Mouse (Mus musculus) regulatory T cell (primary cell): Measurements from ENCODE around the gene Kctd20.
"Not testable (repeated sequence)": the region's sequence is repeated elsewhere in the genome, so short reads cannot be mapped to it uniquely, and the experiment has no call there.

Experiments used
- in situ Hi-C: fragments of 300-600 bp; cut with MboI, MseI; formaldehyde crosslinking; loops from one replicate; pipeline ENCODE4 v1.15.1; 2025; ENCODE audit warnings: high pct_unique_total_duplicates

The Kctd20 gene

GRCm38 (mm10) chr17:28984724-28985420, 33.1 kb downstream of the Kctd20 start:
- in situ Hi-C loops, result no loop called here

- in situ Hi-C loops, result no loop called here
Observed at GRCm38 (mm10) chr17:28986833-28987232, 35.1 kb downstream of the Kctd20 start.

GRCm38 (mm10) chr17:28987713-28988112, 36.0 kb downstream of the Kctd20 start:
- in situ Hi-C loops, result no loop called here

- in situ Hi-C loops, result no loop called here
Observed at GRCm38 (mm10) chr17:28988291-28988690, 36.5 kb downstream of the Kctd20 start.

GRCm38 (mm10) chr17:28988996-28989395, 37.2 kb downstream of the Kctd20 start:
- in situ Hi-C loops, result no loop called here

- in situ Hi-C loops, result no loop called here
Observed at GRCm38 (mm10) chr17:28990060-28990459, 38.3 kb downstream of the Kctd20 start.

- in situ Hi-C loops, result no loop called here
Observed at GRCm38 (mm10) chr17:28991286-28991685, 39.5 kb downstream of the Kctd20 start.

- in situ Hi-C loops, result no loop called here
Observed at GRCm38 (mm10) chr17:28992105-28992504, 40.4 kb downstream of the Kctd20 start.

- in situ Hi-C loops, result not testable (repeated sequence)
Observed at GRCm38 (mm10) chr17:28993004-28993403, 41.3 kb downstream of the Kctd20 start.

- in situ Hi-C loops, result no loop called here
Observed at GRCm38 (mm10) chr17:28994615-28995014, 42.9 kb downstream of the Kctd20 start.

- in situ Hi-C loops, result no loop called here
Observed at GRCm38 (mm10) chr17:29000465-29000864, 48.7 kb downstream of the Kctd20 start.

GRCm38 (mm10) chr17:29003740-29004139, 52.0 kb downstream of the Kctd20 start:
- in situ Hi-C loops, result no loop called here

- in situ Hi-C loops, result no loop called here
Observed at GRCm38 (mm10) chr17:29005002-29005401, 53.3 kb downstream of the Kctd20 start.

- in situ Hi-C loops, result no loop called here
Observed at GRCm38 (mm10) chr17:29006812-29007211, 55.1 kb downstream of the Kctd20 start.

GRCm38 (mm10) chr17:29007243-29007640, 55.5 kb downstream of the Kctd20 start:
- in situ Hi-C loops, result no loop called here

GRCm38 (mm10) chr17:29007641-29008325, 56.0 kb downstream of the Kctd20 start, which contains the start of gene Stk38:
TSS of gene Stk38 (minus strand) at chr17:29007995.
- in situ Hi-C loops, result no loop called here

- in situ Hi-C loops, result no loop called here
Observed at GRCm38 (mm10) chr17:29008326-29008650, 56.5 kb downstream of the Kctd20 start.

GRCm38 (mm10) chr17:29009181-29009580, 57.4 kb downstream of the Kctd20 start:
- in situ Hi-C loops, result no loop called here

GRCm38 (mm10) chr17:29014235-29014634, 62.5 kb downstream of the Kctd20 start:
- in situ Hi-C loops, result no loop called here

- in situ Hi-C loops, result no loop called here
Observed at GRCm38 (mm10) chr17:29015638-29016037, 63.9 kb downstream of the Kctd20 start.

GRCm38 (mm10) chr17:29016705-29017104, 65.0 kb downstream of the Kctd20 start:
- in situ Hi-C loops, result no loop called here

- in situ Hi-C loops, result no loop called here
Observed at GRCm38 (mm10) chr17:29018292-29018984, 66.7 kb downstream of the Kctd20 start.
